Mouse (Mus musculus) myocyte (in vitro differentiated cells): ENCODE results near the gene Ccdc24.

Experiments used
- MAX ChIP-seq: IDR thresholded peaks from one replicate; pipeline ENCODE4 v1.6.1; 2011; ENCODE audit warnings: low read depth, mild to moderate bottlenecking, control low read depth
- MYOD1 ChIP-seq, 3 experiments: IDR thresholded peaks; one replicate each; pipeline ENCODE4 v1.6.1; 2011; ENCODE audit warnings: control low read depth in 2 of 3, low read depth in 2 of 3, mild to moderate bottlenecking in 2 of 3, moderate library complexity in 1 of 3; ENCODE audit not compliant: insufficient read length in 2 of 3, control insufficient read depth in 1 of 3
- POLR2A ChIP-seq: IDR thresholded peaks from one replicate; pipeline ENCODE4 v1.6.1; 2011; ENCODE audit warnings: low read depth, mild to moderate bottlenecking, control low read depth, moderate library complexity; ENCODE audit not compliant: insufficient read length

DNA sequence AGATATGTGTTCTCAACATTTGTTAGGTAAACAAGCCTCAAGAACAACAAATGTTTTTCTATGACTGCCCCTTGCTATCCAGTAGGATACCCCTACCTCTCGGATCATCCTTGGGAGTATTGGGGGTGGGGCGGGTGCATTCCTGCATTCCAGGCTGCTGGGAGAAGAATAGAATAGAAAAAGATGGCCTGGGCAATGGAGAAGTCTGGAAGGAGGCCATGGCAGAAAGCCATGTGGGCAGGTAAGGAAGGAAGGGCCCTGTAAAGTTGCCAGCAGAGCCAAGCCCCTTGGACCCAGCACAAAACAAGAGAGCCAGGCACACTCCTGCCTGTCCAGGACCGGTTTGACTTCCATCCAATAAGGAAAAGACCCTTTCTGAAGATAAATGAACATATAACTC is 41.1 kb upstream of the Ccdc24 start:
- TF ChIP-seq MYOD1 (IDR thresholded peaks at IDR 0.05; ENCODE audit: control insufficient read depth in 1 of 3, insufficient read length in 2 of 3, low read depth in 2 of 3) = no peak
- no peak for TF ChIP-seq MAX
- no peak for TF ChIP-seq POLR2A
